Mouse (Mus musculus) liver, embryonic 16.5 days (tissue): ENCODE measurements around the gene Rere. TPM values are rescaled to one million over a fixed set of nuclear protein-coding genes. Genes with fewer than 3 reads are reported as not detected.
"Not testable (repeated sequence)": the region's sequence is repeated elsewhere in the genome, so short reads cannot be mapped to it uniquely, and the experiment has no call there.

Source experiments
- ATAC-seq: fragments of 200-750 bp; cut with Nextera tagmentation; 2 replicates; pipeline ENCODE4 v1.8.0; 2017; ENCODE audit warnings: low read depth, mild to moderate bottlenecking, moderate number of reproducible peaks, moderate library complexity
- H3K27ac ChIP-seq: fragments of 300-500 bp; sonication (generic); 2 replicates; pipeline ENCODE4 v1.5.1; 2014; ENCODE audit warnings: mild to moderate bottlenecking, low read length
- H3K27me3 ChIP-seq: fragments of 300-500 bp; sonication (generic); 2 replicates; pipeline ENCODE4 v1.6.1; 2014; ENCODE audit warnings: low read depth, low read length, mixed read lengths; ENCODE audit not compliant: control insufficient read depth, insufficient read depth
- H3K36me3 ChIP-seq: fragments of 300-500 bp; sonication (generic); 2 replicates; pipeline ENCODE4 v1.6.1; 2014; ENCODE audit warnings: mild to moderate bottlenecking; ENCODE audit not compliant: control insufficient read depth, insufficient read depth
- H3K4me1 ChIP-seq: fragments of 300-500 bp; sonication (generic); 2 replicates; pipeline ENCODE4 v1.6.1; 2014; ENCODE audit warnings: low read depth, low read length, mixed read lengths; ENCODE audit not compliant: control insufficient read depth
- H3K4me2 ChIP-seq: fragments of 300-500 bp; sonication (generic); 2 replicates; pipeline ENCODE4 v1.6.1; 2014; ENCODE audit warnings: low read depth, low read length, mixed read lengths
- H3K4me3 ChIP-seq: fragments of 300-500 bp; sonication (generic); 2 replicates; pipeline ENCODE4 v1.5.1; 2014; ENCODE audit warnings: low read depth, mild to moderate bottlenecking, low read length
- H3K9ac ChIP-seq: fragments of 300-500 bp; sonication (generic); 2 replicates; pipeline ENCODE4 v1.6.1; 2014; ENCODE audit warnings: low read depth, low read length
- H3K9me3 ChIP-seq: fragments of 300-500 bp; sonication (generic); replicated peaks from 2 replicates; pipeline ENCODE4 v1.6.1; 2016; ENCODE audit warnings: low read length; ENCODE audit not compliant: control insufficient read depth
- WGBS: fragments of 180-500 bp; shearing (Covaris S2); extraction: QIAGEN DNeasy Blood & Tissue Kit; methylation state at CpG from one replicate; pipeline ENCODE4 v1.1.7; 2014; ENCODE audit not compliant: insufficient replicate concordance; 5-methylcytosine and 5-hydroxymethylcytosine counted together
- polyA plus RNA-seq: library from polyadenylated mRNA; unstranded; fragments of >200 nt; fragmentation: Nextera tagmentation; extraction: Ambion mirVana; gene quantifications from 2 replicates; pipeline ENCODE4 v1.2.1, GENCODE M21; 2015

The Rere gene
- polyA plus RNA-seq, 1 experiment from 2014 or later: 6.8 TPM

DNA sequence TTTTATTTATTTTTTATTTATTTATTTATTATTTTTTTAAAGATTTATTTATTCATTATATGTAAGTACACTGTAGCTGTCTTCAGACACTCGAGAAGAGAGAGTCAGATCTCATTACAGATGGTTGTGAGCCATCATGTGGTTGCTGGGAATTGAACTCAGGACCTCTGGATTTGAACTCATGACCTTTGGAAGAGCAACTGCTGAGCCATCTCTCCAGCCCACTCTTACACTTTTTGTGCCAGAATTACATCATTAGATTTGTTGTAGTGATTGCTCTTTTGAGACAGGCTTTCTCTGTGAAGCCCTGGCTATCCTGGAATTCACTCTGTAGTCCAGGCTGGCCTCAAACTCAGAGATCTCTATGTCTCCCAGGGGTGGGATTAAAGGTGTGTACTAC is 6.0 kb downstream of the Rere start:
- H3K36me3 ChIP-seq, H3K27me3 ChIP-seq, H3K4me1 ChIP-seq, H3K4me2 ChIP-seq, H3K9me3 ChIP-seq, H3K9ac ChIP-seq, H3K27ac ChIP-seq, H3K4me3 ChIP-seq, ATAC-seq: not testable (repeated sequence)
- 55% methylated on average over 1 of the region's 1 CpGs for WGBS

DNA sequence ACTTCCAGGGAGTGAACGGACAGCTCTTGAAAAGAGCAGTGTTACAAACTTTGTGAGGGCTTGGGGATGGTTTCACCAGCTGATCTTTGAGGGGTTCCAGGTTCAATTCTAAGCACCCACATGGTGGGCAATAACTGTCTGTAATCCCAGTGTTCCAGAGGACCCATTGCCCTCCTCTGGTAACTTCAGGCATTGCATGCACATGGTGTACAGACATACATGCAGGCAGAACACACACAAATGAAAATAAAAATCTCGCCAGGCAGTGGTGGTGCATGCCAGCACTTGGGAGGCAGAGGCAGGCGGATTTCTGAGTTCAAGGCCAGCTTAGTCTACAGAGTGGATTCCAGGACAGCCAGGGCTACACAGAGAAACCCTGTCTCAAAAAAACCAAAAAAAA is 10.5 kb downstream of the Rere start:
- H3K27me3 ChIP-seq: no peaks in the 10 kb centered on the region
- H3K9ac ChIP-seq: no peak overlapping the region
- WGBS: 74% methylated on average over 3 of the region's 3 CpGs
- H3K4me1 ChIP-seq: no peaks in the 10 kb centered on the region; the same call in 1 of the 2 replicates
- H3K9me3 ChIP-seq: no peaks in the 10 kb centered on the region
- H3K27ac ChIP-seq: no peak overlapping the region
- H3K36me3 ChIP-seq: no peaks in the 10 kb centered on the region
- H3K4me2 ChIP-seq: no peak overlapping the region
- no peak for ATAC-seq
- no peak overlapping the region for H3K4me3 ChIP-seq

DNA sequence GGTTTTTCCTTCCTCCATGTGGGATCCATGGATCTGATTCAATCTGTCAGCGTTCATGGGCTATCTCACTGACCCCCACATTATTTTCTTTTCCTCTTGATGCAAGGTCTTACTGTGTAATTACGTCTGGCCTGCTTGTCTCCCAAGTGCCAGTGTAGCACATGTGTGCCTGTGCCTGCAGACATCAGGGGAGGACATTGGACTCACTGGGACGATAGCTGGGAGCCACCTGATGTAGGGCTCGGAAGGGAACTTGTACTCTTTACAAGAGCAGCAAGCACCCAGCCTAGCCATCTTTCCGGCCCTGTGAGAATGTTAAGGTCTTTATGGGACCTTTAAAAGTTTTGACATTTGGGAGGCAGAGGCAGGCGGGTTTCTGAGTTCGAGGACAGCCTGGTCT is 13.4 kb downstream of the Rere start:
- no peak for ATAC-seq
- Histone ChIP-seq H3K27ac (no peak overlapping the region), H3K27me3 (no peaks in the 10 kb centered on the region), H3K36me3 (no peaks in the 10 kb centered on the region), H3K4me1 (no peaks in the 10 kb centered on the region), H3K9ac (no peak overlapping the region), H3K4me2 (no peak overlapping the region), H3K4me3 (no peak overlapping the region), H3K9me3 (no peaks in the 10 kb centered on the region)
- 77% methylated on average over 7 of the region's 7 CpGs for WGBS

DNA sequence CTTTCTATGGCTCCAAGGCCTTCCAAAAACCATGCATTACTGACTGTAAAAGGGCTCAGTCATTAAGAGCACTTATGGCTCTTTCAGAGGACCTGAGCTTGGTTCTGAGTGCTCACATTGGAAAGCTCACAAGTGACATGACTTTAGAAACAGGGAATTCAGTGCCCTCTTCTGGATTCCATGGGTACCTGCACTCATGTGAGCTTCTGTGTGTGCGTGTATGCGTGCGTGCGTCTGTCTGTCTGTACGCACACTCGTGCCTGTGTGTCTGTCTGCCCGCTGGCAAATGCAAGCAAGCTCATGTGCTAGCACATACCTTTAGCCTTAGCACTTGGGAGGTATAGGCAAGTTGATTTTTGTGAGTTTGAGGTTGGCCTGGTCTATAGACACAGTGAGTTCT is 14.5 kb downstream of the Rere start:
- H3K9me3 ChIP-seq: no peaks in the 10 kb centered on the region
- WGBS: 82% methylated on average over 7 of the region's 7 CpGs
- H3K4me1 ChIP-seq: no peaks in the 10 kb centered on the region
- ATAC-seq: no peak
- H3K36me3 ChIP-seq: no peaks in the 10 kb centered on the region
- H3K4me3 ChIP-seq: no peak overlapping the region
- H3K27ac ChIP-seq: no peak overlapping the region
- H3K27me3 ChIP-seq: no peaks in the 10 kb centered on the region
- no peak overlapping the region for H3K4me2 ChIP-seq
- no peak overlapping the region for H3K9ac ChIP-seq

DNA sequence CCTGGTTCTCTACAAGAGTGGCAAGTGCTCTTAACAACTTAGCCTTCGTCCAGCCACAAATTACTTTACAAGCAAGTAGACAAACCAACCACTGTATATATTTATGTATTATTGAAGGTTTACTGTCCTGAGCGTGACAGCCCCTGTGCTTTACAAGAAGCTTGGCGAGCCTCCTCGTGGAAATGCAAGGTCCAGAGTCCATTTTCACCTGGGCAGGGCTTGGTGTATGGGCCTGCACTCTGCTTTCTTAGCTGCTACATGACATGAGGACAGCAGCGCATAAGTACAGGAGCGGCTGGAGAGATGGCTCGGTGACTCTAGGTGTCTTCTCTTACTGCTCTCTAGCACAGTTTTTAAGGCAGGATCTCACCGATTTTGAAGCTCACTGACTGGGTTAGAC is 21.3 kb downstream of the Rere start:
- 66% methylated on average over 8 of the region's 8 CpGs for WGBS
- H3K9me3 ChIP-seq: no peaks in the 10 kb centered on the region
- no peaks in the 10 kb centered on the region for H3K27me3 ChIP-seq
- H3K27ac ChIP-seq: no peak overlapping the region
- H3K4me1 ChIP-seq: no peaks in the 10 kb centered on the region; the same call in 1 of the 2 replicates
- H3K4me3 ChIP-seq: no peak overlapping the region
- H3K9ac ChIP-seq: no peak overlapping the region
- no peaks in the 10 kb centered on the region for H3K36me3 ChIP-seq
- no peak overlapping the region for H3K4me2 ChIP-seq
- peak; percentile 39; the same call in 1 of the 2 replicates for ATAC-seq

DNA sequence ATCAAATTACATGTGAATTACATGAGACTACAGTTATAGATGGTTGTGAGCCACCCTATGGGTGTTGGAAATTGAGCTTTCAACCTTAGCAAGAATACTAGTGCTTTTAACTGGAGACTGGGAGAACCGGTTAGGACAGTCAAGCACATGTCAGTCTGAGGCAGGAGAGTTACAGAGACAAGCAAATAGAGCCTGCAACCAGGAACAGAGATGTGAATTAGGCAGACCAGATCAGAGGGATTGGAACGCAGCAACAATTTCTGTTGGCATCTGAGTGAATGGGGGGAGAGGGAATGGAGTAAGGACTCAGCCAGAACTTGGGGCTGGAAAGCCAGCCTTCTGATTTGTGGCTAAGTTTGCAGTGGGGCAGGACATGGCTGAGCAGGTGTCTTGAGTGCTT is 25.3 kb downstream of the Rere start:
- WGBS: 63% methylated on average over 2 of the region's 2 CpGs
- Histone ChIP-seq H3K9me3 (no peaks in the 10 kb centered on the region), H3K4me3 (no peak overlapping the region), H3K27me3 (no peaks in the 10 kb centered on the region), H3K9ac (no peak overlapping the region), H3K4me1 (no peaks in the 10 kb centered on the region; the same call in 1 of the 2 replicates), H3K27ac (no peak overlapping the region), H3K36me3 (no peaks in the 10 kb centered on the region), H3K4me2 (no peak overlapping the region)
- ATAC-seq: no peak

DNA sequence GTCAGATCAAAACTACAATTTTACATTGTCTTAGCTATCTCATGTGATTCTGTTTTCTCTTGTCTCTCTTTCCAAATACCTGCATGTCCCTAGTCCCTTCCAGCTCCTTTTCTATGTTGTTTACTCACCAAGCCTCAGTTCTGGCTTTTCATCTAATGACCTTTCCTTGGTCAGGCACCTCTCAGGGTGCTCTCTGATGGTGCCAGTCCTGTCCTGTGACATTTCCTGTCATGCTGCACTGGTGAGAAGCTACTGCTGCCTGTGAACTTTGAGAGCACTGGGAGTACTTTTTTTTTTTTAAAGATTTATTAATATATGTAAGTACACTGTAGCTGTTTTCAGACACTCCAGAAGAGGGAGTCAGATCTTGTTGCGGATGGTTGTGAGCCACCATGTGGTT is 25.8 kb downstream of the Rere start:
- no peak overlapping the region for H3K4me2 ChIP-seq

DNA sequence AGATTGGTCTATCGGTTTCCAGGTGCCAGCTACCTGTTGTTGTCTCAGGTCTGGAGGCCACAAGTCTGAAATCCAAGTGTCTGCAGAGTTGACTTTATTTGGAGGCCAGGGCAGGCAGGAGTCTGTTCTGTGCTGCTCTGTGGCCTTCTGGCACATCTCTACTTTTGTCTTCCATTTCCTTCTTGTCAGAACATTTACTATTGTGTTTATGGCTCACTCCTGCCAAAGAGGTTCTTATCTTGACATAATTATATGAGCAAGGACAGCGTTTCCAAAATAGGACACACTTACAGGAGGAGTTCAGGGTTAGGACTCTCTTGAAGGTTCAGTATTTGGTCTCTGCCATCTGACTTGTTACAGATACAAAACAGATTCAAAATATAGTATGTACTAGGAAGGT is 30.0 kb downstream of the Rere start:
- no peak for ATAC-seq
- Histone ChIP-seq H3K9ac (no peak overlapping the region), H3K27me3 (no peaks in the 10 kb centered on the region), H3K36me3 (no peaks in the 10 kb centered on the region), H3K9me3 (no peaks in the 10 kb centered on the region), H3K27ac (no peak overlapping the region), H3K4me1 (no peaks in the 10 kb centered on the region), H3K4me2 (no peak overlapping the region), H3K4me3 (no peak overlapping the region)
- WGBS: 64% methylated on average over 2 of the region's 2 CpGs

More for the DNA sequence above, 25.8 kb downstream of the Rere start:
- WGBS: 75% methylated on average over 1 of the region's 1 CpGs
- no peaks in the 10 kb centered on the region for H3K9me3 ChIP-seq
- H3K9ac ChIP-seq: no peak overlapping the region
- no peak overlapping the region for H3K27ac ChIP-seq
- no peak for ATAC-seq
- H3K27me3 ChIP-seq: no peaks in the 10 kb centered on the region
- H3K4me3 ChIP-seq: no peak overlapping the region
- no peaks in the 10 kb centered on the region for H3K4me1 ChIP-seq
- H3K36me3 ChIP-seq: no peaks in the 10 kb centered on the region

DNA sequence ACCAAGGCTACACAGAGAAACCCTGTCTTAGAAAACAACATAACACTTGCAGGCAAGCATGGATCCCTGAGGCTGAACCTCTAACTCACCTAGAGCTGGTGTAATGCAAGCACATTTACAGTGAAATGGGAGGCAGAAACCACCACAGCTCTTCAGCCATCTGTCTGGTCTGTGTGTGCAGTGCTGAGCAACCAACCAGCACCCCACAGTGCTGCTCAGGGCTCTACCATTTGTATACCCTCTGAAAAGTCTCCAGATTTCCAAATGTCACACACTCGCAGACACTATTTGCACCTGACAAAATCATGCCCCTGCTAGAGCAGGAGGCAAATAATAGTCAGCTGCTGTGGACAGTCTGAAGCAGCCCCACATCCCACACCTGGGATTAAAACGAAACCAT is 31.2 kb downstream of the Rere start:
- 72% methylated on average over 2 of the region's 2 CpGs for WGBS
- Histone ChIP-seq H3K9ac (no peak overlapping the region), H3K27me3 (no peaks in the 10 kb centered on the region), H3K4me1 (no peaks in the 10 kb centered on the region), H3K4me2 (no peak overlapping the region), H3K36me3 (no peaks in the 10 kb centered on the region), H3K4me3 (no peak overlapping the region), H3K27ac (no peak overlapping the region), H3K9me3 (no peaks in the 10 kb centered on the region)
- ATAC-seq: no peak

DNA sequence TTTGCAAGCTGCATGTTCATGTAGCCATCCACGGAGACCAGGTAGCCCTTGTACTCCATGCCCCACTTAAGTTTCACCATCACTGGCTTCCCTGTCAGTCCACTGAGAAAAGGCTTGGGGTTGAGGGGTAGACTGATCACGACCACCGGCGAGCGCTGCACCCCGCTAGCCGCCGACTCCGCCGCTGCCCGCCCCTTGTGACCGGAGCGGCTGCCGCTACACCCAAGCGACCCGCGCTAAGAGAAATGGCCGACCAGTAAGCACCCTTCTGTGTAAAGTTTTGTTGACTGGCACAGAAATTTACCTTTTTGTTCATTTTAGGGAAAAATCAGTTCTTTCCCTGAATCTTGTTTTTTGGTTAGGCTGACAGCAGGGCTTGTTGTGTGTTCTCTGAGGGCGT is 33.9 kb downstream of the Rere start:
- Histone ChIP-seq H3K27ac (no peak overlapping the region), H3K4me2 (no peak overlapping the region), H3K4me3 (no peak overlapping the region), H3K9me3 (no peaks in the 10 kb centered on the region), H3K4me1 (no peaks in the 10 kb centered on the region), H3K9ac (no peak overlapping the region), H3K27me3 (no peaks in the 10 kb centered on the region), H3K36me3 (no peaks in the 10 kb centered on the region)
- no peak for ATAC-seq
- WGBS: 88% methylated on average over 19 of the region's 19 CpGs
